Mouse (Mus musculus): ENCODE measurements around the gene Bahcc1.

Bahcc1 gene

DNA sequence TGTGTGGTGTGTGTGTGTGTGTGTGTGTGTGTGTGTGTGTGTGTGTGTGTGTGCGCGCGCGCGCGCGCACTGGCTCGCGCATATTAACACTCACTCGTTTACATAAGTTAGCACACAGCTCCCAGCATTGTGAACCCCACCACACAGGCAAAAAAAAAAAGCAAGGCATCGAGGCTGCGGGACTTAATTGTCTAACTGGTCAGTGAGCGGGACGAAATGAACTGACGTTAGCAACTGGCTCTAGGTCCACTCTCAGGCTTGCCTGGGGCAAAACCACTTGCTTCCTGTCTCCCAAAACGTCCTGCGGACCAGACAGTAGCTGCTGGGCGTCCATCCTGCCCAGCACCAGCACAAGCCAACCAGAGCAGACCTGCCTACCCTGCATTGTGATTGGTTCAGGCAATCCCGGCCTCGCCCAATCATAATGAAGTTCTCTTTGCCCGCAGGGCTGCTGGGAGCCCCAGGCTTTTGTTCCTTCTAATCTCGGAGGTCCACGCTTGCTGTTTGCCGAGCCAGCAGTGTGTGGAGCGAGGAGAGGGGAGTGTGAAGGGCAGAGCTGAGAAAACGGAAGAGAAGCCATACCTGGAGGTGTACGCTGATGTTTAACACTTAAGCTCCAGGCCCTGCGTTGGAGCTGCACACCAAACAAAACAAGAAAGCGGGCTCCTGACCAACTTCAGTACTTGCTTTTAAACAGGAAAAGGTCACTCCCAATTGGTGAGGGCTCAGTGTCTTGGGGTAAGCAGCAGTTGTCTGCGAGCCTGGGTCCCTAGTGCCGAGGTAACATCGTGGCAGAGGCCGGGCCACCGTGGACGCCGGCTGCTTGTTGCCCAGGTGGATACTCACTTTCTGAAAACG lies 83.3 kb downstream of the Bahcc1 start:
- DNase-seq: peak; percentile 93 to 97

GRCm38 (mm10) chr11:120316690-120317254 lies 84.0 kb downstream of the Bahcc1 start:
- DNase-seq: peak; percentile 46 to 67

GRCm38 (mm10) chr11:120317456-120317855 lies 84.7 kb downstream of the Bahcc1 start:
- DNase-seq: peak in 1 of 2 experiments; percentile 31

DNA sequence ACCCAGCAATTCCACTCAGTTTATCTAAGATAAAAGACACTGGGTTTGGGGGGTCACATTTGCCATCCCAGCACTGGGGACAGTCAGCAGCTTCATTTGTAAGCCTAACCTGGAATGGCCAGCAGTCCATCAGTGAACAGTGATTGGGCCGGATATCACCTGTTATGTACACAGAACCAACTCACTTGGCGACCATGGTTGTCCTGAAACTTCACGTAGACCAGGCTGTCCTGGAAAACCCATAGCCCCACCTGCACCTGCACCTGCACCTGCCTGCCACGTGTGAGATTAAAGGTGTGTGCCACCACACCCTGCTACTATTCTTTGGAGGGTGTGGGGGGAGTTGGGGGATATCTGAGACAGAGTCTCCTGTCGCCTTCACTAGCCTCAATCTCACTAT lies 86.6 kb downstream of the Bahcc1 start:
- peak in 1 of 2 experiments; percentile 24 for DNase-seq

GRCm38 (mm10) chr11:120320156-120320555 lies 87.4 kb downstream of the Bahcc1 start:
- DNase-seq: peak in 1 of 2 experiments; percentile 27

- peak in 1 of 2 experiments; percentile 27 for DNase-seq
These were observed 102.8 kb downstream of the Bahcc1 start for GRCm38 (mm10) chr11:120335431-120336021.

DNA sequence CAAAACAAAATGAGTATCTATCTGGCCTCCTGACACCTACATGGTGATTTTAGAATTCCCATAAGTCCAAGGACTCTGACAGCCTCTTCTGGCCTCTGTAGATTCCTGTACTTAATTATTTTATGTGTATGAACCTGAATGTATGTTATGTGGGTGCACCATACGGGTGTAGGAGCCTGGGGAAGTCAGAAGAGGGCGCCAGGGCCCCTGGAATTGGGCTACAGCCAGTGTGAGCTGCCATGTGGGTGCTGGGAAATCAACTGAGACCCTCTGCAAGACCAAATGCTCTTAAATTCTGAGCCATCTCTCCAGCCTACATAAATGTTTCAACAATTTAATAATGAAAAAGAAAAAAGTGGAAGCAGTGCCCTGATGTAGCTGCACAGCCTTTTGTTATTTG lies 104.7 kb downstream of the Bahcc1 start:
- peak in 1 of 2 experiments; percentile 29 for DNase-seq

DNA sequence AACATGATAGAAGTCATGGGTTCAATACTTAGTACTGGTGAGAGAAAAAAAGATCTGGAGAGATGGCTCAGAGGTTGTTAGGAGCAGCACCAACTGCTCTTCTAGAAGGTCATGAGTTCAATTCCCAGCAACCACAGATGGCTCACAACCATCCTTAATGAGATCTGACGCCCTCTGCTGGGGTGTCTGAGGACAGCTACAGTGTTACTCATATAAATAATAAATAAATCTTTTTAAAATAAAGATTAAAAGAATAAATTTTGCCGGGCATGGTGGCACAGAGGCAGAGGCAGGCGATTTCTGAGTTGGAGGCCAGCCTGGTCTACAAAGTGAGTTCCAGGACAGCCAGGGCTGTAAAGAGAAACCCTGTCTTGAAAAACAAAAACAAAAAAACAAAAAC lies 106.0 kb downstream of the Bahcc1 start:
- DNase-seq: peak in 1 of 2 experiments; percentile 5

- DNase-seq: peak; percentile 77 to 90
These were observed 107.3 kb downstream of the Bahcc1 start for GRCm38 (mm10) chr11:120339978-120340513.

GRCm38 (mm10) chr11:120341661-120342060 lies 108.9 kb downstream of the Bahcc1 start:
- peak in 1 of 2 experiments; percentile 26 for DNase-seq
